Mouse (Mus musculus) c-Kit-positive CD71-positive TER-119-negative erythroid progenitor cells, embryonic 14.5 days (primary cell): ENCODE measurements around the gene 2310011J03Rik.

ENCODE experiments used
- DNase-seq: peaks from one replicate; pipeline ENCODE4 v3.0.0-alpha.2; 2013; ENCODE audit warnings: low read depth

The 2310011J03Rik gene

GRCm38 (mm10) chr10:80341491-80342304, 21.4 kb upstream of the 2310011J03Rik start:
- DNase-seq: no peak

GRCm38 (mm10) chr10:80341026-80341425, 20.7 kb upstream of the 2310011J03Rik start:
- DNase-seq: no peak

DNA sequence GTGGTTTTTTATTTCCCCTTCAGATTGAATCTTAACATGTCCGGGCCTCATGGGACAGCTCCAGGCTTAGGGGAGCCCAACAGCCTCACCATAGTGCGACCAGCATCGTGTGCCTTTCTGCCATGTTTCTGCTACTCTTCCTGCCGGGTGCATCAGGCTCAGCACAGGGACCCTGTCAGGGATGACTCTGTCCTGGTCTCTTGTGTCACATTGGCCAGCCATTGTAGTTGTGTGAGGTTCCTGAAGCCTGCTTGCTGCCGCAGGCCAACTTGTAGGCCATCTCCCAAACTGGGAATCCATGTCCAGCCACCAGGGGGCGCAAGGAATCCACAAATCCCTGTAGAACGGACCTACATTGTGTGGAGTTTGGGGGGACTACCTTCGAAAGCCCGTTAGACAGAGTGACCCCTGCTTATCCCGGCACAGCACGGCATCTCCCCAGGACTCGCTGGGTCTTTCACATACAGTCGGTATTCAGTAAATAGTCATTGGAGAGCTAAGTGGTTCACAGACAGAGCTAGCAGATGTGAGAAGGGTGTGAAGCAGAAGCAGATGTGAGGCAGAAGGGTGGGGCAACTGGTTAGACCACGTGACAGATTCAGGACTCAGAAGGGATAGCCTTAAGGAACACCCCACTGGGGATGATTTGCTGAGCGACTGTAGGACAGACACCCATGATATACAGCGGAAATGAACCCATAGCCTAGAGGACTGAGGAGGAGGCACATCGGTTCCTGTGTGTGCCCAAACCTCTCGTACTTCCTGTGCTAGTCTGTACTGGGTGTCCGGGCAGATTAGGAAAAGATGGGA, 19.8 kb upstream of the 2310011J03Rik start:
- DNase-seq: peak; percentile 87

DNA sequence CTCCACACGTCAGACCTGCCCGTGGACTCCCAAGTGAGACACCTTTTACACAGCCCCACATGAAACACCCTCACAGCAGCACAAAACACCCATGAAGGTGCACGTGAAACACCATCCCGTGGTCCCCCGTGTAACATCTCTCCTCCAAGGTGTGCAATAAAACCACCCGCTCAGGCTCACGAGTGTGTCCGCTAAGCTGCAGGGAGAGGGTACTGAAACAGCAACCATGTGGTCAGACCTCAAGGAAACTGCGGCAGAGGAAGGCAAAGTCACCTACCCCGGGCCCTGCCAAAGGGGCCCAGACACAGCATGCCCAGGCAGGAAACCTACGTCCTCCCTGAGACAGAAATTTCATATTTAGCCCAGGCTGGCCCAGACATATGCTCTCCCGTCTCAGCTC, 15.9 kb upstream of the 2310011J03Rik start:
- no peak for DNase-seq

DNA sequence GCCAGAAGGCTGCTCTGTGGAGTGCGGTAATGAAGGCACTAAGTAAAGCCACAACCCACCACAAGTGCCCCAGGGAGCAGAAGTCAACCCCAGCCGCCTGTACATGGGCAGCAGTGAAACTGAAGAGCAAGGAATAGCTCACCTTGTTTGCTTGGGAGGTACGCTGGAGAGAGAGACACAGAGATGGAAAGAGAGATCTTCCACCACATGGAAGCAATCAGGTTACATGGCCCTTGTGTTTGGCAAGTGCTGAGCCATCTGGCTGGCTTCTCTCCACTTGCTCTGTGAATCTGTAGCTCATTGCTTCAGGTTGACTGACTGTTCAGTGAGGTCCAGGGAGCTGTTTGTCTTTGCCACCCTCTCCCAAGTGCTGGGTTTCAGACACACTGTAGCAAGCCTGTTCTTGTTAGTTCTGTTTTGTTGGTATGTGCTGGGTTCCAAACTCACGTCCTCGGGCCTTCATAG, 12.2 kb upstream of the 2310011J03Rik start:
- DNase-seq: no peak

GRCm38 (mm10) chr10:80331636-80332524, 11.5 kb upstream of the 2310011J03Rik start:
- DNase-seq: no peak

DNA sequence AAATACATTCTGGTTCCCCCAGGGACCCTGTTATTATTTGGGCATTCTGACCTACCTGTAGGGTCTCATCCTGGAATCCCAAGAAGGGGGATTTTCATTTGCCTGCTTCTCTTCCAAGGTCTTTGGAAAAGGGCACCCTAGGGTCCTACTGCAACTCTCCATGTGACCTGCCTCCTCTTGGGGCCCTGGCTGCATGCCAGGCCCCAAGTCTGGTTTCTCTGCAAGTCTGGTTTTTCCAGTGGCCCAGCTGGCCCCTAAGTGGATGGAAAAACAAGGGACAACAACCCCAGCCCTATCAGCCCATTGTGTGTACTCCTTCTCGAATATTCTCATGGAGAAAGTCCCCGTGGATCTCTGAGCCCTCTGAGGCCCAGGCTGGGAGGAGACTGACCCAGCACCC, 10.6 kb upstream of the 2310011J03Rik start:
- no peak for DNase-seq

DNA sequence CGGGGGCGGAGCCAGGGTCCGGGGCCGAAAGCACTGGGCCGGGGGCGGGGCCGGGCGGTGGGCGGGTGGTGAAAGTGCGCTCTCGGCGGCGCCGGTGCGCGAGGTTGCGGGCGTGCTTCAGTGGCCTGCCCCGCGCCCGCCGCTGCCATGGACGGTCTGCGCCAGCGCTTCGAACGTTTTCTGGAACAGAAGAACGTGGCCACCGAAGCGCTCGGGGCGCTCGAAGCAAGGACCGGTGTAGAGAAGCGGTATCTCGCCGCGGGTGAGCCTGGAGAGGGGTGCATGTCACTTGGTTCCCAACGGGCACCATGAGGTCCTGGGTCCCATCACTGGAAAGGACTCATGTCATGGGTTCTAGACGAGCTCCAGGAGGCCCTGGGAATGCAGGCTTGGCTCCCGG, 9.7 kb upstream of the 2310011J03Rik start:
- no peak for DNase-seq

- DNase-seq: peak; percentile 98
These were observed 9.1 kb upstream of the 2310011J03Rik start, which contains the start of the genes Pcsk4 and Reep6 for GRCm38 (mm10) chr10:80329273-80330081. Gene Pcsk4, minus strand, starts transcription at chr10:80329498. Gene Reep6, plus strand, starts transcription at chr10:80329953.

DNA sequence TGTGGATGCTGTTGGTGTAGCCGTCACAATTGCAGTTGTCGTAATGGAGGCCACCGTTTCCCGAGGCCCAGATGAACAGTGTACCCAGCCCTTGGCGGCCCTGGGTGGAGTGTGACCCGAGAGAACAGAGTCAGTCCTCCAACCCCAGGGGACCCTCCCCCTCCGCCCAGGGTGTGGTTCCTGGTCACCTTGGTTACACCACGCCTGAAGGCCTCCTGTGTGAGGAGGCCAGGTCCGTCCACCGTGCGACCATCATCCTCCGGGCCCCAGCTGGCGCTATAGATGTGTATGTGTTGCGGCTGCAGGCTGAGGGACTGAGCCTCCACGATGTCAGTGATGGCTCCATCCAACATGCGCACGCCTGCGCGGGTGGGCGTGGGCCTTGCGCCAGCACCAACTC, 4.7 kb upstream of the 2310011J03Rik start:
- DNase-seq: no peak

DNA sequence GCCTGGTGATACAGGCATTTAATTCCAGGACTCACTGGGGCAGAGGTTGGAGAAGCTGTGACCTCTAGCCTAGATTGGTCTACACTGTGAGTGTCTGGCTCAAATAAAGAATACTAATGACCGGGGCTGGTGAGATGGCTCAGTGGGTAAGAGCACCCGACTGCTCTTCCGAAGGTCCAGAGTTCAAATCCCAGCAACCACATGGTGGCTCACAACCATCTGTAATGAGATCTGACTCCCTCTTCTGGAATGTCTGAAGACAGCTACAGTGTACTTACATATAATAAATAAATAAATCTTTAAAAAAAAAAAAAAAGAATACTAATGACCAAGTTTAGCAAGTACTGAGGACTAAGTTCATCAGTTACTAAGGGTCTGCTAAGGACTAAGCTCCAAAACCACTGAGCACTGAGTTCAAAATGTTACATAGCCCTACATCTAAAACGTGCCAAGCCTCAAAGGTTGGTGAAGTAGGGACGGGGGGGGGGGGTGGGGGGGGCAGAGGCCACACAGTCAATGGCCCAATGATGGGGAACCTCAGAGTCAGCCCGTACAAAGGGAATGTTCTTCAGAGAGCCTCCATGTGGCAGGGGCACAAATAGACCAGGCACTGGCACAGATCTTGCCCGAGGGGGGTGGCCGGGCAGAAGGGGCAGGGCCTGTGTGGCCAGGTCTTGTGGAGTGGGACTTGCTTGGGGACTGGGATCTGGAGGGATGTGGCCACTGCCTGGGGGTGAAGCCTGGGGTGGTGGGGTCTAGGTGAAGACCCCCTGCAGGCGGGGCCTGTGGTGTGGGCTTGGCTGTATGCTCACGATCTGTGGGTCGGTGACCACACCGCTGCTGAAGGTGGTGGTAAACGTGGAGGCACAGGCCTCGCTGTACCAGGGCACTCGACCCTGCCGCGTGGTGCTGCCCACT, 4.0 kb upstream of the 2310011J03Rik start:
- DNase-seq: no peak

DNA sequence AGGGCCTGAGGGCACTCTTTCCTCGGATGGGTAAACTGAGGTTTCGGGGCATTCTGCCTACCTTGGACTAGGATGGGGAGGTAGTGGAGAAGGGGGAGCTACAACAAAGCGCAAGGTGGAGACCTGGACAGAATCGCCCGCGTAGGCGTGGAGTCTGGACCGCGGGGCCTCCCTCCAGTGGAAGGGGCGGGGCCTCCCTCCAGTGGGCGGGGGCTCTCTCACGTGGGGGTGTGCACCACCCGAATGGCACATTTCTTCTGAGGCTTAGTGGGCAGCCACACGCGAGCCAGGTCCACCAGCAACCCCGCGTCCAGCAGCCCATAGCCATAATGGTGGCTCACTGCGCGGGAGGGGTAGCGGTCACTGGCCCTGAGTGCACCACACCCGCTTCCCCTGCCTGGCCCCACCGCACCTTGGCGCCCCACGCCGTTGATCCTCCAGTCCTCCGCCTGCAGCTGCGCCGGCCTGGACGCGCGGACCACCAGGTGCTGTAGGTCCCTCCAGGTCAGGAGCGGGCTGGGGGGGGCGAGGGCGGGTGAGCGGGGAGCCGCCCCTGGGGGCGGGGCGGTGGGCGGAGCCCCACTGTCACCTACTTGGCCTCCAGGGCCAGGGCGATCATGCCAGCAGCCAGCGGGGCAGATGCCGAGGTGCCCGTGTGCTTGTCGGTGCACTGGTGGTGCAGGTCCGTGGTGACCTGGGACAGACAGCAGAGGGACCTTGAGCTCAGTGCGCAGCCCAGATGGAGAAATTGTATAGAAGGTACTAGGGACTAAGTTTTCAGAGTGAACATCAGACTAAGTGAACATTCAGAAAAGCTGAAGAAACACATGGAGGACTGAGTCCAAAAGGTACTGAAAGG, 3.2 kb upstream of the 2310011J03Rik start:
- DNase-seq: no peak

- DNase-seq: no peak
These were observed 2.5 kb upstream of the 2310011J03Rik start for GRCm38 (mm10) chr10:80322811-80323211.

DNA sequence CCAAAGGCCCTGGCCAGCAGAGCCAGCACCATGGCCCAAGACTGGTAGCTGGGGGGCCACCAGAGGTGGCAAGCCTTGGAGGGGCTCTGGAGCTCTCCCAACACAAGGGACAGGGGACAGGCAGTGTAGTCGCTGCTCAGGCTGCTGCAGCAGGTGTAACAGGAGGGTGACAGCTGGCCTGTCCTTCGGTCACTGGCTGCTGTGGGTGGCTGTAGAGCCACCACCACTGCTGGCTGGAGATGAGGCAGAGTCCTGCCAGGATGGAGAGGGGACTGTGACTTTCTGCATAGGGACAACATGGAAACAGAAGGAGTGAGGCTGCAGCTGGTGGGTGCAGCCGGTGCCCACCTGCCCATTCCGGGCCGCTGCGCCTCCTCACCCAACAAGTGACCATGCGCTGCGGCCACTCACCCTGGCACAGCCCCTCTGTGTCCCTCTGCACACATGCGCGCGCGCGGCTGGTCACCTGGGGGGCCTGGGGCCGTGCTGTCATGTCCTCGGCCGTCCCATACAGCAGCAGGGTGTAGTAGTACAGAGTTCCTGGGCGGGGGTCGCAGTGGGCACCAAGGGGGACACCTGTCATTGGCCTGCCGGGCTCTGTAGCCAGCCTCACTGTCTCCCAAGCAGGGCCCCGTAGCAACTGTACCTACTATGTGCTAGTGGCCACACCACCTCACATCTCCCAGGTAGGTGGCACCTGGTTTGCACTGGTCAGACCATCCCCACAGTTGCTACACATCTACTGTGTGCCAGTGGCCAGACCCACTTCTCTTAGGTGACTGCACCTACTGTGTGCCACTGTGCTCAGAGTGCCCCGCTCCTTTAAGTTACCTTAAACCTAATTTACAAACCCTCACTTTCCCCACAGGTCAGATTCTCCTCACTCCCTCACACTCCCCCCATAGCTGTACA, 1.6 kb upstream of the 2310011J03Rik start:
- no peak for DNase-seq

DNA sequence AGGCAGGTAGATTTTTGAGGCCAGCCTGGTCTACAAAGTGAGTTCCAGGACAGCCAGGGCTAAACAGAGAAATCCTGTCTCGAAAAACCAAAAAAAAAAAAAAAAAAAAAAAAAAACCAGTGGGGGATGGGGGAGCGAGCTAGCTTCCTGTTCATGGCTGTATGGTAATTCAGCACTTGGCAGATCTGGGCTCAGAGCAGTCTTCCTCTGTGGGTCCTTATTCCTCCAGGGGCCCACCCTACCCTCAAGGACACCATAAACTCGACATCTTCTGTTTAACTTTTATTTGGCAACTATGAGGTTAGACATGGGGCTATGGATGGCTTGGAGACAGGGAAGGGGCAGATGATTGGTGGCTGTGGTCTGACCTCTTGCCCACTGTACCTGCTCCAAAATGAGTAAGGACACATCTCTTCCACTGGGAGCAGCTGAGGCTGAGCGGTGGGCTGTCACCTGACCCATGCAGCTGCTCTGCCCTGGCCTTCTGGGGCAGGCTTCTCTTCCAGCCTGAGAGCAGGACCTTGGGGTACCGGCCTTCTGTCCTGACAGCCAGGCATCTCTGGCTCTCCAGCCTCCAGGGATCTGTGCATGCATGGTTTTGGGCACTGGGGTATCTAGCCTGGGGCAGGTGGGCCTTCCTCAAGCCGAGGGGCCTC, 805 bp upstream of the 2310011J03Rik start:
- DNase-seq: no peak

- DNase-seq: no peak
These were observed 3.3 kb downstream of the 2310011J03Rik start for GRCm38 (mm10) chr10:80317011-80317410.

GRCm38 (mm10) chr10:80316359-80316781, 4.0 kb downstream of the 2310011J03Rik start:
- no peak for DNase-seq
